Mouse (Mus musculus): ENCODE measurements around the gene Insc.

The Insc gene

GRCm38 (mm10) chr7:114765273-114765672, 21.8 kb downstream of the Insc start:
- no peak for DNase-seq

GRCm38 (mm10) chr7:114766523-114766922, 23.0 kb downstream of the Insc start:
- no peak for DNase-seq

- no peak for DNase-seq
Observed at GRCm38 (mm10) chr7:114768516-114768915, 25.0 kb downstream of the Insc start.

GRCm38 (mm10) chr7:114769041-114769440, 25.5 kb downstream of the Insc start:
- no peak for DNase-seq

DNA sequence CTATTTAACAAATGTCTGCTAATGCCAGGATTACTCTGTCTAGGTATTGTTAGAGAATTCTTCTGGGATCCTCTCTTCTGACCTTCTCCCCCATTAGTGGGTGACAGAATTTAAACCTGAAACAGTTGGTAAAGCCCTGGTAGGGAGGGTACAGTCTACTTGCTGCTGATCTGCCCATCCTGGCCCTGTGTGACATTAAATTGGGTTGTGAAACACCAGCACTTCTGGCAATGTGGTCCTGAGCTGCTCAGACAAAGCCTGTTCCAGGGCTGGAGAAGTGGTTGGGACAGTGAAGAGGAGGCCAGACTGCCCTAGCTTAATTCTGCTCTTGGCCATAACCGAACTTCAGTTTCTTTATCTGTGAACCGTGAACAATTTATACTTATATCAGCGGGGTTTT, 27.1 kb downstream of the Insc start:
- no peak for DNase-seq

- DNase-seq, result no peak
Observed at GRCm38 (mm10) chr7:114771801-114772200, 28.3 kb downstream of the Insc start.

GRCm38 (mm10) chr7:114773781-114774180, 30.3 kb downstream of the Insc start:
- DNase-seq, result no peak

DNA sequence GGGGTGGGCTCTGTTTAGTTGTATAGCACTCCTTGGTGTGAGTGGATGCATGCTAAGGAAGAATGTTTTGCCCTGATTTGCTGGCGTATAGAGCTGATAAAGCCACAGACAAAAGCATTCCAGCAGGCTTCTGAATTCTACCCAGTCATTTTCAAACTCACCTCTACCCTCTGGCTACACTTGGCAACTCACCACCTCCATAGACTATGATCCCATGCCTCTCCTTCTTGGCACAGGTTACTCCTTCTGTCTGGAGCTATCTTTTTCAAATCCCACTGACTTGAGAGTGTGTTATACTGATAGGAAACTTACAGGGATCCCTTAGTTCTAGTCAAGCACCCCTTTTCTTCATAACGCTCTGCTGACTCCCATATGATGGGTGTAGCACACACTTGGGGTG, 32.4 kb downstream of the Insc start:
- no peak for DNase-seq

DNA sequence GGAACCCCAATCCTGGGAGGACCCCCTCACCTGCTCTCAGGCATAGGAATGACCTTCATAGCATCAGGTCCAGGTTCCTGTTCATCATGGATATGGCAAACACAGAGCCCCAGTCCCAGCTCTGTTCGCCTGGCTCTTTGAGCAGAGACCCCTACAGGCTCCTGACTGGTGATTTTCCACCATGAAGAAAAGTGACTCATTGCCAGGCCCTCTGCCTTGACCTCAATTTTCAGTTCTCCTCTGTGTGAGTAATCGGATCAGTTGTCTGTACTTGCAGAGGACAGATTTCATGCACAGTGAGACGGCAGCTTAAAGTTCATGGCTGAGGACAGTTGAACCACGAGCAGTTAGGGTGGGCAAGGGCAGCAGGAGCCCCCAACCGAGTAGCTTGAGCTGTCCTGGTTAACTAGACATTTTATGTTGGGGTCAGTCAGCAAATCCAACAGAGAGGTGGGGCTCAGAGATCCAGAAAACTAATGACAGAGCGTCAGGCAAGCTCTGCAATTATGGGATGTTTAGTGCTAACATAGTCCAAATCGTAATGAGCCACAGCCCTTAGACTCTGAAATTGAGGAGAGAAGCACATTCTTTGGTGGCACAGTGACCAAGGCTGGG, 34.8 kb downstream of the Insc start:
- DNase-seq, result no peak

- DNase-seq, result no peak
Observed at GRCm38 (mm10) chr7:114779056-114779660, 35.7 kb downstream of the Insc start.

DNA sequence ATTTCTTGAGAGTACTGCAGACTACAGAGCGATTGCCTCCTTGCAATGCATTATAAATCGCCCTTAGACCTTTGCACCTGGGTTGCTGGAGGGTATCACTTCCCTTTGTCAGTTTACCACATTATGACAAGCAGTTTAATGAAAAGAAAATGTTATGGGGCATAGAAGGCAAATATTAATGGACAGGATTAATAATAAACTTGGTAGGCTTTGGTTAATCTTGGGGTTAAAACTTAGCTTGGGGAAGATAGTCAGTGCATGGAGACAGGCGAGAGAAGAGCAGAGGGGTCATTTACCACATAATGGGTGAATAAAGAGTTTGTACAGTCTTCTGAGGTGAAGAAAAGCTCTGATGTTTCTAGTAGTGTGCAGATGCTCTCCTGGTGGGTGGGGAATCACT, 39.8 kb downstream of the Insc start:
- DNase-seq, result no peak

- no peak for DNase-seq
Observed at GRCm38 (mm10) chr7:114791087-114791486, 47.6 kb downstream of the Insc start.

DNA sequence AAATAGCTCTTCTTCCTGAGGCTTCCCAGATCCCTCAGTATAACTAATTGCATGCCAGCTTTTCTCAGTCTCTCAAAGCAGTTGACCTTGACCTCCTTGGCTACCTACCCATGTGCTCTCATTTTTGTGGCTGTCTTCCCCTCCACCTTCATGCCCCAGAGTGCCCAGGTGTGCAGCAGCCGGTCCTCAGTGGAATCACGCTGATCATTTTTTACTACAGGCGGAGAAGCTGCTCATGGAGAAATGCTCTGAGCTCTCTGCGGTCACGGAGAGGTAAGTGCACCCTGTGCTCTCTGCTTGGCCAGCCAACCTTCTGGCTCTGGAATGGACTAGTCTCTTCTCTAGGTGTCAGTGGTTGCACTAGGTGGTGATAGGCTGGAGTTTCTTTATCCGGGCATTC, 48.5 kb downstream of the Insc start:
- no peak for DNase-seq

GRCm38 (mm10) chr7:114794400-114794799, 50.9 kb downstream of the Insc start:
- no peak for DNase-seq

DNA sequence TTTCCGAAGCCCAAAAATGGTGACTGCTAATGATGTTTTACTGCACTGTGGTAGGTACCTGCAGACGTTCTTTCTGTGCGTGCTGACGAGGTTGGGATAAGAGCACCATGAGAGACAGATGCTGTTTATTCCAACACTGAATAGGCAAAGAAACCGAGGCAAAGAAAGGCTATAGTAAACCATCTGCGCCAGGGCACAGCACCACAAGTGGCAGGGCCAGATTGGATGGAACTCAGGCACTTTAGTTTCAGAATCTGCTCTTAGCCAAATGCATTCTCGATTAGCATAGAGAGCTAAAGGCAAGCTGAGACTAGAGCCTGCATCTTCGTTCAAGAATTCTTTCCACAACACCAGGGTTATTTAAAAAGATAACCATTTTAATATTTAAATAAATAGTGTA, 59.1 kb downstream of the Insc start:
- no peak for DNase-seq

DNA sequence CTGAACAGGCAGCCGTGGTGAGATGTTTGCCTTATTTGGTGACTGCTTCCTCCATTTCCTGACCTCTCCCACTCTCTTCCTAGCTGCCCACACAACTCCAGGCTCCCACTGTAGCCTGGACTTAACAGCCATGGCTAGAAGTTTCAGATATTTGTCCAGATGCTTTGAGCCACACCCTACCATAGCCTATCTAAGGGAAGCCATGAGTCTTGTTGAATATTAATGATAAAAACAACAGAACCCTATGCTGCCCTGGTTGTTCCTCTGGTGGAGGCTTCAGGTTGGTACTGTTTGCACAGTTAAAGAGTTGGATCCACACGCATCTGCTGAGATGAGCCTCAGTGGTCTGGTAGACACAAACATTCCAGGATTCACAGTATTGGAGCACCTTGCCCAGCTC, 61.8 kb downstream of the Insc start:
- DNase-seq, result no peak

GRCm38 (mm10) chr7:114807343-114807742, 63.8 kb downstream of the Insc start:
- no peak for DNase-seq

DNA sequence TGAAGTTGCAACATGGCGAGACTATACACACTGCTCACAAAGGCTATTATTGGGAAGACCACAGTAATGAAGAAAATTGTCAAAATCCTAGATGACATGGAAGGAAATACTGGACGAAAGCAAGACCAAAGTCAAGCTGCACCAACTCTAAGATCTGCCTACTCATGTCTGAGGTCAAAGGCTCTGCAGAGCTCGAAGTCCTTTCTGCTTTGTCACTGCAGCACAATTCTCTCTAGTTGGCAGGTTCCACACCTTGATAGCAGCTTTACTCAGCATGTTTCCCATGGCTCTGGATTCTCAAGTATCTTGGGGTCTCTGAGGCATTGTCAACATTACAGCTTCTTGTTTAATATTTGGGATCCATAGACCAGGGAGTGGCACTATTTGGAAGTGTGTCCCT, 64.8 kb downstream of the Insc start:
- no peak for DNase-seq

DNA sequence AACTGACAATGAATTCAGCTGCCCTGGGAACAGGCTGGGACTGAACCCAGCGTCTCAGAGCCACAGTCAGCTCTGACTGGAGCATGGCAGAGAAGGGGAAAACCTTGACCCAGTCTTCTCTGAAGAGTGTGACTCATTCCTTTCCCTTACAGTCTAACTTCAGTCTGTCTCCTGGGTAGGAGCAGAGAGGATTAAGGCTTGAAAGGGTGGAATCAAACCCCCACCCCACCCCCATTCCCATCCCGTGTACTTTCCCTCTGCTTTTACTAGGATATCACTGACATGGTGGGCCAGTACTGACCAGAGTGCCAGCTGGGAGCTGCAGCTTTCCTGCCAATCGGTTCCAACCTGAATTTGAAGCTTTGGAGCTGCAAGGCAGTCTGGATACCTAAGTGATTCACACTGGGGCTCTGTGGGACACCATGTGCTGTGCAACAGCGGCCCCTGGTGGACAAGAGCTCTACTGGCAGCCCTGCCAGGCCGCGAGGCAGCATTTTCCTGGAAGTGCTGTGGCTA, 73.9 kb downstream of the Insc start:
- peak; percentile 63 for DNase-seq

- no peak for DNase-seq
Observed at GRCm38 (mm10) chr7:114817879-114818278, 74.4 kb downstream of the Insc start.

DNA sequence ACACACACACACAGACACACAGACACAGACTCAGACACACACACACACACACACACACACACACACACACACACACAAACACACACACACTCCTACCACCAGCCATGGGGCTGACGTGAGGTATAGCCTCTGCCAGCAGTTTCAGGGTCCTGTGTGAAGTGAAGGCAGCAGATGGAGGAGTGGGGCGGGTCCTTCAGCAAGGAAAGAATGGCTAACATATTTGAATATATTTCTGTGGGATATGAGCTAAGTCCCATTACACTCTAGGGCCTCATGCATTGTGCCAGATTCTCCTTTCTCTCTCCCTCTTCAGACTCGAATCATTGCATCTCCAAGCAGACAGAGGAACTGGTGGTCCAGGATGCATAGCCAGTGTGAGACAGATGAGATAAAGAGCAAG, 74.9 kb downstream of the Insc start:
- DNase-seq, result no peak

DNA sequence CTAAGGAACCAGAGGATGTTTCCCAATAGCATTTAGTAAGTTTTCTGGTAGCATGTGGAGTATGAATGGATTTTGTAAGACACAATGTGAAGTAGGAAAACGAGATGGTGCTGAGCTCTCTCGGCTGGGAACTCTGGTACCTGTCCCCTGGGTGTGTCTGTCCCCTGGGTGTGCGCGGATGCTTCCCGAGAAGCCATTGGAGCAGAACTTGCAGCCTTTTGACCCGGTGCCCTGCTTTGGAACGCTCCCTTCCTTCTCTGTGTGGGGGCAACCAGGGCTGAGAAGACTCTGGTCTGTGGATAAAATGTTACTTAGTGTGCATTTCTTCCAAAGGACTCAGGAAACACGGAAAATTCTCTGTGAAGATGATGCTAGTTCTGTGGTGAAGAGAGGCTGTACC, 75.3 kb downstream of the Insc start:
- DNase-seq, result no peak

- DNase-seq, result no peak
Observed at GRCm38 (mm10) chr7:114822736-114823135, 79.2 kb downstream of the Insc start.

- no peak for DNase-seq
Observed at GRCm38 (mm10) chr7:114827360-114827759, 83.9 kb downstream of the Insc start.
